Mouse (Mus musculus) megakaryocyte, embryonic 14.5 days (primary cell): ENCODE measurements around the gene Mgat1.

Experiments used
- FLI1 ChIP-seq: IDR thresholded peaks from 2 replicates; pipeline ENCODE4 v1.6.1; 2012; ENCODE audit warnings: low read length, inconsistent platforms, mixed read lengths
- GATA1 ChIP-seq: IDR thresholded peaks from 3 replicates; pipeline ENCODE4 v1.6.1; 2012; ENCODE audit warnings: mixed read lengths, low read length, inconsistent platforms, borderline replicate concordance

GRCm38 (mm10) chr11:49266671-49267070 lies 22.7 kb downstream of the Mgat1 start:
- no peak for TF ChIP-seq GATA1
- no peak for TF ChIP-seq FLI1
